Mouse (Mus musculus): ENCODE measurements around the gene Phf13. TPM values are rescaled to one million over a fixed set of nuclear protein-coding genes. Genes with fewer than 3 reads are reported as not detected.

The Phf13 gene
- polyA plus RNA-seq, 1 experiment: 4.4 TPM

GRCm38 (mm10) chr4:151957584-151958315, 38.3 kb downstream of the Phf13 start:
- WGBS: 77% methylated on average over 9 of the region's 9 CpGs
- no peak for DNase-seq (ENCODE audit: low read depth, low spot score)

- 87% methylated on average over 1 of the region's 1 CpGs for WGBS
- DNase-seq (ENCODE audit: low read depth, low spot score): no peak
Measured at GRCm38 (mm10) chr4:151955791-151956190, 40.3 kb downstream of the Phf13 start.

GRCm38 (mm10) chr4:151953209-151953608, 42.8 kb downstream of the Phf13 start:
- no peak for DNase-seq (ENCODE audit: low read depth, low spot score)
- WGBS: 66% methylated on average over 6 of the region's 6 CpGs

- WGBS: 89% methylated on average over 14 of the region's 14 CpGs
- DNase-seq (ENCODE audit: low read depth, low spot score): no peak
Measured at GRCm38 (mm10) chr4:151948497-151949471, 47.3 kb downstream of the Phf13 start.

- no peak for DNase-seq (ENCODE audit: low read depth, low spot score)
- 82% methylated on average over 11 of the region's 11 CpGs for WGBS
Measured at GRCm38 (mm10) chr4:151946211-151946610, 49.8 kb downstream of the Phf13 start.

Other genes with a start within 250 kb of the Phf13 start
- 3.6 and 4.1 TPM in 2 replicates for gene Camta1, start 134.4 kb downstream of the Phf13 start, polyA plus RNA-seq (2012; rRNA removed)
- gene Dnajc11, start 62.6 kb downstream of the Phf13 start, polyA plus RNA-seq (2012; rRNA removed): 60.8 and 69.6 TPM in 2 replicates
- gene Thap3, start 7.3 kb downstream of the Phf13 start, polyA plus RNA-seq (2012; rRNA removed): 21.0 and 24.7 TPM in 2 replicates
- gene Klhl21, start 12.5 kb upstream of the Phf13 start, polyA plus RNA-seq (2012; rRNA removed): 9.1 and 10.4 TPM in 2 replicates
- 12.0 and 15.4 TPM in 2 replicates for gene Zbtb48, start 31.4 kb upstream of the Phf13 start, polyA plus RNA-seq (2012; rRNA removed)
- gene Tas1r1, start 42.3 kb upstream of the Phf13 start, polyA plus RNA-seq (2012; rRNA removed): 0.04 and 0.07 TPM in 2 replicates
- gene Nol9, start 43.1 kb upstream of the Phf13 start, polyA plus RNA-seq (2012; rRNA removed): 16.0 and 17.2 TPM in 2 replicates
- 12.7 and 17.0 TPM in 2 replicates for gene Plekhg5, start 76.2 kb upstream of the Phf13 start, polyA plus RNA-seq (2012; rRNA removed)
- gene Tnfrsf25, start 119.7 kb upstream of the Phf13 start, polyA plus RNA-seq (2012; rRNA removed): 3.6 and 4.0 TPM in 2 replicates
- 157 and 237 TPM in 2 replicates for gene Espn, start 156.1 kb upstream of the Phf13 start, polyA plus RNA-seq (2012; rRNA removed)
- 7.5 and 17.1 TPM in 2 replicates for gene Hes2, start 162.6 kb upstream of the Phf13 start, polyA plus RNA-seq (2012; rRNA removed)
- 50.9 and 56.5 TPM in 2 replicates for gene Acot7, start 181.9 kb upstream of the Phf13 start, polyA plus RNA-seq (2012; rRNA removed)

All from large intestine, adult 2 months (tissue).